Mouse (Mus musculus) small intestine, adult 10 weeks (tissue): Measurements from ENCODE around the gene Rab9. TPM values are rescaled to one million over a fixed set of nuclear protein-coding genes. Genes with fewer than 3 reads are reported as not detected.

Experiments
- polyA plus RNA-seq: library from polyadenylated mRNA; stranded (reverse); fragments of 350-450 nt; fragmentation: Illumina TruSeq; extraction: RNeasy Lipid Tissue Mini Kit (QIAGEN cat#74804); gene quantifications from one replicate; pipeline ENCODE4 v1.2.3, GENCODE M21; 2014; ENCODE audit warnings: low replicate concordance

Gene Rab9
- polyA plus RNA-seq = 108 TPM

GRCm38 (mm10) chrX:166479365-166479983 lies at the start of gene Rab9:
TSS of gene Rab9 (minus strand) at chrX:166479867.

DNA sequence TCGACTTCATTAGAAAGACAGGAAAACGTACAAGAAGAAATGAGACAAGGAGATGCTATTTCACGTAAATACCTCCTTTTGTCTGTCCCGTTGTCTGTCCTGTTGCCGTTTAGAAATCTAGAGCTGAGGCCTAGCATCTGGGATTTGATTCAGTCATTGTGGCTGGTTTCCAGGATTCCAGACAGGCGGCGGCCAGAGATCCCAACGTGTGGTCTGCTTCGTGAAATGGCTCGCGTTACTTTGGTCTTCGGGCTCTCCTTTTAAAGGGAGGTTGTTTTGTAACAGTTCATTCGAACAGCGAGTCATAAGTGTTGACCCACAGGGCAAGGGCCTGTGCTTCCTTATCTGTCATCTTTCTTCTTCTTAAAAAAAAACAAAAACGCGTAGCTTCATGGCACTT lies 38.7 kb upstream of the Rab9 start, which contains the start of gene Tceanc:
TSS of gene Tceanc (minus strand) at position 223 of the 400 bp plus-strand sequence.

DNA sequence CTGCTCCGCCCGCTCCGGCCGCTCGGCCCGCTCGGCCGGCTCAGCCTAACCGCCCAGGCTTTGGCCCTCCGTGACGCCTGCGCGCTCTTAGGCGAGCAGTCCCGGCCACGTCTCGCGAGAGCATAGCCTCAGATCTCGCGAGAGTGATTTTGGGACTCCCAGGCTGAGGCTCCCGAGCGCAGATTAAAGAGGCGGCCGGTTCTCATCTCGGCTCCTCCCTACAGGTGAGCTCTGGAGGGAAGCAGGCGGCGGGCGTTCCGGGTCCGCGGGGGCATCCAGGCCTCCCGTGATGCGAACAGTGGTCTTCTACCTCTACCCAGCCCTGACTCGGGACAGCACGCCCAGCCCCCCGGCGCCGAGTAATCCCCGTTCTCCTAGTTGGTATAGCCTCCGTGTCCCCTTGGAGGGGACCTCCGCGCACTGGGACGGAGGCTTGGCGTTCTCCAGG lies 39.0 kb downstream of the Rab9 start, which contains the start of gene Ofd1:
TSS of gene Ofd1 (minus strand) at position 89 of the 448 bp plus-strand sequence.

DNA sequence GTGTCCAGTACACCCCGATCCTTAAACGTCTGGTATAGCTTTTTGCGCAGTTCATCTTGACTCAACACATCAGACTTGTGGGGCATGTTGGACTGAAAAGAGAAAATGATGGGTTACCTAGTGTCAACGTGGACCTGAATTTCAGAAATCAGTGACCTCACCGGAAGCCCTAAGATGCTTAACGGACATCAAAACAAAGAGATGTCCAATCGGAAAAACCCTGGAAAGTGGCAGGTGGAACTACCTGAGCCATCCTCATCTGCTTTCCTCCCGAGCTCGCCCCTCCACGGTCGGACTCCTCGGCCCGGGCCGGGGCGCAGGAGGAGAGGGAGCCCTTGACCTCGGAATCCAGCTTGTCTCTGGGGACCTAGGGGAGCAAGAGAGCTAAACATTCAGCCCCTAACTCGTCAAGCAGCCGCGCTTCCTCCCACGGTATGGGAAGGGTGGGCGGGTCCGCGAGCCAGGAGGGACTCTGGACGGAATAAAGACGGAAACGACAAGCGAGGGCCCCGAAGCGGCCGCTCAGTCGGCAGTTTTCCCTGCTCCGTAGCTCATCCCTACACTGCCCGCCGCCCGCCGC lies 39.5 kb downstream of the Rab9 start, which contains the start of gene Trappc2:
TSS of gene Trappc2 (plus strand) at position 539 of the 580 bp plus-strand sequence.

Other genes with a start within 250 kb of the Rab9 start
- 9.4 TPM for gene Gpm6b, start 241.0 kb downstream of the Rab9 start, polyA plus RNA-seq
- 27.1 TPM for gene Trappc2, start 39.3 kb downstream of the Rab9 start, polyA plus RNA-seq
- 11.7 TPM for gene Ofd1, start 39.2 kb downstream of the Rab9 start, polyA plus RNA-seq
- gene Tceanc, start 38.7 kb upstream of the Rab9 start, polyA plus RNA-seq = 6.8 TPM
- gene Egfl6, start 105.9 kb upstream of the Rab9 start, polyA plus RNA-seq = not detected